Mouse (Mus musculus): Measurements from ENCODE around the gene Patj. TPM values are rescaled to one million over a fixed set of nuclear protein-coding genes. Genes with fewer than 3 reads are reported as not detected.

Patj gene
- total RNA-seq, 2 experiments from 2014 or later, result 5.9 to 10.2 TPM

DNA sequence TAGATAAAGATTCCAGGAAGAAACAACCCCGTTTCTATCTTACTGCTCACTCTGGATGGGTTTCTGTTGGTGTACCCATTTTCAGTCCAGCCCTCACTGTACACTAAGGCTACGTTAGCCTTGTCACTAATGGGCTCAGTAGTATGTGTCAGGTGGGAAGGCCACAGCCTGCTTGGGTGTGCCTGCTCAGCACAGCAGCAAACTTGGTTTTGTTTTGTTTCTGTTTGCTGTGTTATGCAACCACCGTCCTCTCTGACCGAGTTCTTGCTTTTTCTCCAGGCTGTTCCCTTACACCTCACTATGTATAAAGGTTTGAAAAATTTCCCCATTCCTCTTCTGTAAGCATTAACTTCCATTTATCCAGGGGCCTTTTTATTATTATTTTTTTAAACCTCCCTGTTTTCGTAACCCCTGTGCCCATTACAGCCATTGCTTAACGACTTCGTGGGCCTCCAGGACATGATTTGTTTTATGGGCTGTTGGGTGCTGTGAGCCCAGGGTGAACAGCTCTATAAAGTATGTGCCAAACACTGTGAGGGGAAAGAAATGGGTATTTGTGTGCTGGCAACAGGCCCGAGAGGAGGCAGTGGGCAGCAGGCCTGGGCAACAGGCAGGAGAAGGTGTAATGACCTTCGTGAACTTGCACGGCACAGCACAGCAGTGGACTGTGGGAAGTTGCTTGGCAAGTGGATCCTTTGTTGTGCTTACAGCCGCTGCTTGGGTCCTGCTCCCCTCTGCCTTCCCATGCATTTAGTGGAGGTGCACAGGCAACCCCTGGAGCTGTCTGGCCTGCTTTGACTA lies 113.1 kb downstream of the Patj start:
- no peak for DNase-seq (ENCODE audit: extremely low spot score in 1 of 2, low spot score in 1 of 2)

- no peak for DNase-seq (ENCODE audit: extremely low spot score in 1 of 2, low spot score in 1 of 2)
Measured at GRCm38 (mm10) chr4:98509939-98510338, 114.4 kb downstream of the Patj start.

GRCm38 (mm10) chr4:98511296-98511695 lies 115.7 kb downstream of the Patj start:
- DNase-seq (ENCODE audit: extremely low spot score in 1 of 2, low spot score in 1 of 2), result no peak

DNA sequence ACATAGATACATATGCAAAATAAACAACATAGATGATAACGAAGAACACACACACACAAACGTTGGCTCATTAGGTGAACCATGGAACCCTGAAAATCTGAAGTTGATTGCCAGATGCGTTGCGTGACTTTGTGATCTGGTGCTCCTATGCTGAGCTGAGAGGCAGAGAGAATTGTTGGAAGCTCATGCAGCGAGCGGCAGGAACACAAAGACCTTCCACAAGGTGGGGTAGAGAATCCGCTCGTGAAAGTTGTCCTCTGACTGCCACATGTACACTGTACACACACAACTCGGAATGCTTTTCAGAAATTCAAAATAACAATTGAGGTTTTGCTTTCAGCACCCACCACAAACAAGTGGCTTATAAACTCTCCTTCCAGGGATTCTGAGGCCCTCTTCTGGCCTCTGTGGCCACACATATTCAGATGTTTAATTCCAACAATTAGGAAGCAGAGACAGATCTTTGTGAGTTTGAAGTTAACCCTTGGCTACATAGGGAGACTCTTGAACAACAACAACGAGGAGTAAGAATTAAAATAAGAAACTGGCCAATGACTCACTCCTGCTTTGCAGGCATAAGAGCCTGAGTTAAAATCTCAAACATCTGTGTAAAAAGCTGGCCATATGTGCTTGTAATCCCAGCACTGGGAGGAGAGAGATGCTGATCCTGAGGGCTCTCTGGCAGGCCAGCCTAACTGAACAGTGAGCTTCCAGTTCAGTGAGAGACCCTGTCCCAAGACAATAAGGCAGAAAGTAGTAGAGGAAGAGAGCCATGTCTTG lies 116.6 kb downstream of the Patj start:
- DNase-seq (ENCODE audit: extremely low spot score in 1 of 2, low spot score in 1 of 2), result no peak

DNA sequence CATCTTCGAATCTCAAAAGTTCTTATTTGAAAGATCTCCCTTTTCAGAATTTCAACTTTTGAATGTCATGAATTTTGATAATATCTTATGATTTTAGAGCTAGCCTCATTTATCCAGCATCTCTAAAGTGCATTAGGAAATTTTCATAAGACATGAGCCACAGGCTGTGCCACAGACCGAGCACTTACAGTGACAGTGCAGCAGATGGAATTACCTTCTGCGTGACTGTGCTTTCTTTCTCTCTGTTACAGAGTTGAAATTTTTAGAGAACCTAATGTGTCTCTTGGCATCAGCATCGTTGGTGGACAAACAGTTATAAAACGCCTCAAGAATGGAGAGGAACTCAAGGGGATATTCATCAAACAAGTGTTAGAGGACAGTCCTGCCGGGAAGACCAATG lies 124.9 kb downstream of the Patj start:
- no peak for DNase-seq (ENCODE audit: extremely low spot score in 1 of 2, low spot score in 1 of 2)

DNA sequence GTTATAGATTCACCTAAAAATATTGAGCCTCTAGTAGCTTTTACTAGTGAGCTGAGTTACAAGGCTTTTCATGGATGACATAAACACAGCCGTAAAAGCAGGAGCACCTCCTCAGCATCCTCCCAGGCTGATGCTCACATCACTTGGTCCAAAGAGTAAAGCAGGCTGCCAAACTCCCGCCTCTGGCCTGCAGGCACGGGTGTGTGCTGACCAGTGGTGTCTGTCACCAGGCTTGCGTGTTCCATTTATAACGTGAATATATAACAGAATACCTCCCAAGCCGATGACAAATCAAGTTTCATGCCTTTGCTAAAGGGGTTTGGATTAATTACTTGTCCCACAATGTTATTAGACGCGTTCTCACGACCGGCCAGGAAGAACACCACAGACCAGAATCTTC lies 128.9 kb downstream of the Patj start:
- DNase-seq (ENCODE audit: extremely low spot score in 1 of 2, low spot score in 1 of 2), result no peak

- no peak for DNase-seq (ENCODE audit: extremely low spot score in 1 of 2, low spot score in 1 of 2)
Measured at GRCm38 (mm10) chr4:98535446-98535845, 139.9 kb downstream of the Patj start.

- DNase-seq (ENCODE audit: extremely low spot score in 1 of 2, low spot score in 1 of 2), result no peak
Measured at GRCm38 (mm10) chr4:98541591-98541990, 146.0 kb downstream of the Patj start.

DNA sequence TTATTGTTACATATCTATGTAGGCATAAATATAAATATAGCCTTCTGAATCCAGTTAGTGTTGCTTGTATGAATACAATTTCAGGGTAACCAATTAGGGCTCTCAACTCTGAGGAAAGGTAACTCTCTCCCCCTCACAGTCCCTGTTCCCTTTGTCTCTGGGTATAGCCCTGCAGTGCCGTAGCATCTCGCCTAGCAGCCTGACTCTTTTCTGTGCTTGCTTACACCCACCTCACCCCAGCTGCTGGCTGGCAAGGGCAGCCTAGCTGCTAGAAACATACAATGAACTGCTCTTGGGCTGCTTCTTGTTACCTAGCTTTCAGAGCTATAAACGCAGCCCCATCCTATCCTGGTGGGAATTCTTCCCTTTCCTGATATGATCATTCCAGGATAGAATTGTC lies 147.4 kb downstream of the Patj start:
- no peak for DNase-seq (ENCODE audit: extremely low spot score in 1 of 2, low spot score in 1 of 2)

DNA sequence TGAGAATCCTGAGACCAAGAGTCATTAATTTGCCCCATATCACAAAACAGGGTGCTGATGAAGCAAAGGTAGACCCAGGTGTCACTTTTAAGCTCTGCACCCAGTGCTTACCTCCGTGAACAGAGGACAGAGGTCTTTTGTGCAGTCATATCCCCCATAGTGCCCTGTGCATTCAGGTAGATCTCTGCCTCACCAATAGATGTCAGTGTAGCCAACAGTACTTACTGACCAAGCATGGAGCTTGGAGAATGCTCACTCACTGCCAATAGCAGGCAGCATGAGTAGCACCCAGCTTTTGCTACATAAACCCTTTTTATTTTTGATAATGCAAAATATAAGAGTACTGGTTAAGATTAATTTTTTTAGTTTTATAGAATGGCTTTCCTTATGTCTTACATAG lies 149.8 kb downstream of the Patj start:
- DNase-seq (ENCODE audit: extremely low spot score in 1 of 2, low spot score in 1 of 2), result no peak

DNA sequence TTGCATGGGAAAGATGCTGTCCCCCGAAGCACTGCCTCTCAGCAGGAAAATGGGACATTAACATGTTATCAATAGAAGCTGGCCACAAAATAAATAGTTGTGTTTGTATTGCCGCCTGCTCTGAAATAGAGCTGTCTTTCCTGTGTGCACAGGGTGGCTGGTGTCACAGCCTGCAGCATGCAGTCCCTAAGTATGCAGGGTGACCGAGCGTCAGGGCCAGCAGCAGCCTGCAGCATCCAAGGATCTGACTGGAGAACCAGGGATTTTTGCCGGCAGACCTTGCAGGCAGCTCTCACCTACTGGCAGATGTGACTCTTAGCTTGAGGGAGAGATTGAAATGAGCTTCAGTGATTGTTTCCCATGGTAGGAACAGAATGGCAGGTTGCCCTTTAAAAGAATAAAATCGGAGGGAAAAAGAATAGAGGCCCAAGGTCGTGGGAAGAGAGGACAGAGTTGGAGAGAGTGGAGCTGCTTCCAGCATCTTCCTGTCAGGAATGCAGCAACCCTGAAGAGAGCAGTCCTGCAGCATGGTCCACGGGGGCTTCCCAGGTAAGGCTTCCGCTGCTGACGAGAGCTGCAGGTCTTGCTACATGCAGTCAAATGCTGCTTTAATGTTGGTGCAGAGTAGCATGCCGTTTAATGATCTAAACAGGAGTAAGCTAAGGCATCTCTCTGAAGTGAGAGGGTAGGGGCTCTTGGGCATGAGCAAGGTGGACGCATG lies 151.0 kb downstream of the Patj start:
- DNase-seq (ENCODE audit: extremely low spot score in 1 of 2, low spot score in 1 of 2), result no peak

GRCm38 (mm10) chr4:98549491-98549890 lies 153.9 kb downstream of the Patj start:
- no peak for DNase-seq (ENCODE audit: extremely low spot score in 1 of 2, low spot score in 1 of 2)

GRCm38 (mm10) chr4:98550116-98550515 lies 154.5 kb downstream of the Patj start:
- DNase-seq (ENCODE audit: extremely low spot score in 1 of 2, low spot score in 1 of 2), result no peak

DNA sequence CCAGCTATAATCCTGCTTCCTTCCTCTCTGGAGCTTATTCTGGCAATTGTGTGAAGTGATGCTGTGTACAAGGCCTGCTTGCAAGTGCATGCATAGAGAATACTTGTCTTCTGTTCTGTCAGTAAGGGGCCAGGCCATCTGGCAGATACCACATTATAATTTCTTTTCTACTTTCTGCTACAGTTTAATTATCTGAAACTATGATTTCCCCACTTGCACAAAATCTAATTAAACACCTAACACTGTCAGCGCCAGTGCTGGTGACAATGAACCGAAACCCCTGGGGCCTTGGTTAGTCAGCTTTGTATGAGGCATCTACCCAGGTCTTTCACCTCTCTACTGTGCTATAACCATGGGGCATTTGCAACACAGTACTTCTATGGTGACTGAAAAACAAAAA lies 160.1 kb downstream of the Patj start:
- no peak for DNase-seq (ENCODE audit: extremely low spot score in 1 of 2, low spot score in 1 of 2)

GRCm38 (mm10) chr4:98556449-98556848 lies 160.9 kb downstream of the Patj start:
- DNase-seq (ENCODE audit: extremely low spot score in 1 of 2, low spot score in 1 of 2), result no peak

DNA sequence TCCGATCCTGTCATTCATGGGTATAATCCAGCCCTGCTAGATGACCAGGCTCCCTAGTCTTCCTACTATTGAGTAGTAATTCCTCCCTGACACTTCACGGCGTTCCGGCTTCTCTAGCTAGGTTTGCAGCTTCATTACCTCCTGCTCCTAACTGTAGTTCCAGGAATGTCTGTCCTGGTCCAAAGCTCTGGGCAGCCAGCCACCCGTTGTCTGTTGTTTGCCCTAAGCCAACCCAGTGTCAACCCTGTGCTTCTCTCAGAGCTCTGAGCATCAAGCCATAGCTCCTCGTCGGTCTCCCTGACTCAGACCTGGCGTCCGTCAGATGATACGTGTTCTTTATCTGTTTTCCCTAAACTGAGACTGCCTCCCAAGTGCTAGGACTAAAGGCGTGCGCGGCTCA lies 161.6 kb downstream of the Patj start:
- no peak for DNase-seq (ENCODE audit: extremely low spot score in 1 of 2, low spot score in 1 of 2)

DNA sequence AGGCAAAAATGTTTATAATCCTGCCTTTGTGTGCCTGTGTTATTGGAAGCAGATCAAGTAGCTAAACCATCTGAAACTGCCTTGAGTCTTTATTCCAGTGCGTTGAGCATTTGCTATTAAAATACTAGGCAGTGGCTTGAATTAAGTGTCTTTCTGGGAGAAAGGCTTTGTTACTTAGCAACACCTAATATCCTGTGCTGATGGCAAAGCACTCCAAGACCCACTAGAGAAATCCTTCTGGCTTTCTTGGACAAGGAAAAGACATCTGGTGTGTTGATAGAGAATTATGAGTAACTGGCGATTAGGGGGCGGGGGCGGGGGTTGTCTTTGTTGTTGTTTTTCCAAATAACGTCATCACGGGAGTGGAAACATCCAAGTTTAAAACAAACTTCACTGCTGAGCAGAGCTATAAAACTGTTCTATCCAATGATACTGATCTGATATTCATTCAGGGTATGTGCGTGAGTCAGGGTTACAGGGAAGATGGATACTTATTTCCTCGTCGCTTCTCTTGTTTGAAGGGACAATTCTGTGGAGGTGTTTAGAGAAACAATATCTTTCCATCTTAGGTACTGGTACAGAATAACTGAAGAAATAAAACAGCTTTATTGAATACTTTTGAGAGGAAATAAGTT lies 164.7 kb downstream of the Patj start:
- no peak for DNase-seq (ENCODE audit: extremely low spot score in 1 of 2, low spot score in 1 of 2)

DNA sequence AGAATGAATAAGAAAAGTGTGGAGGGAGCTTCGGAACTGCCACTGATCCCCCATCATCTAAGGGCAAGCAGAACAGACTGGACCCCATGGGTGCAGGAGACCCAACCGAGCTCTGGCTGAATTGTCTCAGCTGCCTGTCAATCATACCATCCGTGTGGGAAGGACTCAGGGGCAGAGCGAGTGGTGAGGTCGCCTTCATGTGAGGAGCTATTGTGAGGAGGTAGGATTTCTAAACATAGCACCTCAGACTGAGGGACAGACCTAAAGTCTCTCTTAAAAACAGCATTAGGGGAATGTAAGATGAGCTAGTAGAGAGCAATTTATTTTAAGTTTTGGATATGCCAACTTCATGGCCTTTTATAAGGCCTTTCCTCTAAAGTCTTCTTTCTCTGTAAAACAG lies 167.5 kb downstream of the Patj start:
- DNase-seq (ENCODE audit: extremely low spot score in 1 of 2, low spot score in 1 of 2), result no peak

- no peak for DNase-seq (ENCODE audit: extremely low spot score in 1 of 2, low spot score in 1 of 2)
Measured at GRCm38 (mm10) chr4:98563506-98564195, 168.1 kb downstream of the Patj start.

- DNase-seq (ENCODE audit: extremely low spot score in 1 of 2, low spot score in 1 of 2), result no peak
Measured at GRCm38 (mm10) chr4:98564196-98564865, 168.7 kb downstream of the Patj start.

Measured in layer of hippocampus, postnatal 25 days (tissue).